Mouse (Mus musculus) heart, adult 2 months (tissue): ENCODE results near the gene Celf1.

Source experiments
- CTCF ChIP-seq: fragments of 200-600 bp; IDR thresholded peaks from 2 replicates; pipeline ENCODE4 v1.8.1; 2022; ENCODE audit warnings: antibody characterized with exemption, mild to moderate bottlenecking, moderate library complexity
- POLR2A ChIP-seq: fragments of 200-500 bp; IDR thresholded peaks from 2 replicates; pipeline ENCODE4 v1.6.1; 2011; ENCODE audit warnings: mild to moderate bottlenecking, low read depth, low read length, control low read depth; ENCODE audit not compliant: insufficient read depth

DNA sequence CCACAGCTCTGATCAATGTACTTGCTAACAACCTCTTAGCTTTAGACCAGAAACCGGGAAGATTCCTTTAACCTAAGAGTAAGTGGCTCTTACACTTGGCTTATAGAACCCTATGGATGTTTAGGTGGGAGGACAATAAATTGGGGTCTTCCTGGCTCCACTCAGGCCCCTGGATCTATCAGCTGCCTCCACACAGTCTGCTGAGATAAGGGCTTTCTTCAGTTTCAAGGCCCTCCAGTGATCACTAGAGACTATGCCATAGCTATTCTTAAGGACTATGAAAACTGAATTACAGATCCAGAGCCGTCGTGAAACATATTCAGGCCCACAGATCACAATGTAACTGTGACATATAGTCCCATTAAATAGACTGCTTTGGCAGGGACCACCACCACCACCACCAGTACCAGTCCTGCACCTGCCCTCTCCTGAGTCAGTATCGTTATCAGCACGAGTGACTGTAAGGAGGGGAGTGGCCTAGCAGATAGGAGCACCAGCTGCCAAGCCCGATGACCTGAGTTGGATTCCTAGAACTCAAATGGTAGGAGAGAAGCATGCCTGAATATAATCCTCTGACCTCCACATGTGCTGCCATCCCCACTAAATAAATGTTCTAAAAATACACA is 46.4 kb upstream of the Celf1 start:
- TF ChIP-seq POLR2A, result no peak
- no peak for TF ChIP-seq CTCF
